Mouse (Mus musculus): ENCODE data around the gene Slc41a2. TPM values are rescaled to one million over a fixed set of nuclear protein-coding genes. Genes with fewer than 3 reads are reported as not detected.

Slc41a2 gene
- polyA plus RNA-seq, 1 experiment from 2014 or later: 11.0 TPM

DNA sequence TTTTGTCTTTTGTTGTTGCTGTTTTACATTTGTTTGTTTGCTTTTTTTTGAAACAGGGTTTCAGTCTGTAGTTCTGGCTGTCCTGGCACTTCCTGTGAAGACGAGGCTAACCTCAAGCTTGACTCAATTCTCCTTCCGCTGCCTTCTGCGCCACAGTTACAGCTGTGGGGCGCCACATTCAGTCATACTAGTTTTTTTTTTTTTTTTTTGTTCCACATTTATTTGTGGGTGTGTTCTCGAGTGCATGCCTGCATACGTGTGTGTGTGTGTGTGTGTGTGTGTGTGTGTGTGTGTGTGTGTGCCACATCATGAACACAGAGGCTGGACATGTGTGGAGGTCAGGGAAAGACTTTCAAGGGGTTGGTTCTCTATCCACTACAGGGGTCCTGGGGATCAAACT lies 7.3 kb downstream of the Slc41a2 start:
- H3K4me3 ChIP-seq (replicated peaks): no peak overlapping the region
- no peaks in the 10 kb centered on the region for H3K4me1 ChIP-seq
- H3K9ac ChIP-seq (replicated peaks): no peak overlapping the region
- H3K4me2 ChIP-seq: no peak overlapping the region
- H3K9me3 ChIP-seq (replicated peaks): no peaks in the 10 kb centered on the region
- H3K36me3 ChIP-seq: no peaks in the 10 kb centered on the region
- peaks cover 7% of the 10 kb centered on the region for H3K27me3 ChIP-seq (replicated peaks)
- WGBS: 84% methylated on average over 6 of the region's 6 CpGs
- ATAC-seq (ENCODE audit: low FRiP score): no peak
- H3K27ac ChIP-seq (replicated peaks): no peak overlapping the region

DNA sequence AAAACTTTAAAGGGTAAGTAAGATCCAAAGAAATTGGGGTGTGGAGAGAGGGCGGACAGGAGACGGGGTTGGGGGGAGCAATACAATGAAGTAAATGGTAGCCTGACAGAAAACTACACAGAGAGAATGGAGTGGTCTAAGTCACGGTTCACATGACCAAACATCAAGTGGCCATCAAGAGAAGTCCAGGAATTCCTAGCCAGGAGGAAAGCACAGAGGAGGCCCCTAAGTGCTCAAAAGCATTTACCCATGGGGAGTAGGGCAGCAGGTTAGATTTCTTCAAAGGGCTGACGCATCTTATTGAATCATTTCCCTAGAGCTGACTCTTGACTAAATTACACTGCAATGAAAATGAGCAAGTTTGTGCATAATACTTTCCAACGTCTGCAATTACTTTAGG lies 8.9 kb downstream of the Slc41a2 start:
- H3K9ac ChIP-seq (replicated peaks): no peak overlapping the region
- H3K36me3 ChIP-seq: no peaks in the 10 kb centered on the region
- WGBS: 74% methylated on average over 5 of the region's 5 CpGs
- H3K4me1 ChIP-seq: no peaks in the 10 kb centered on the region
- no peaks in the 10 kb centered on the region for H3K27me3 ChIP-seq (replicated peaks)
- no peaks in the 10 kb centered on the region for H3K9me3 ChIP-seq (replicated peaks)
- no peak for ATAC-seq (ENCODE audit: low FRiP score)
- no peak overlapping the region for H3K27ac ChIP-seq (replicated peaks)
- no peak overlapping the region for H3K4me3 ChIP-seq (replicated peaks)
- H3K4me2 ChIP-seq: no peak overlapping the region

DNA sequence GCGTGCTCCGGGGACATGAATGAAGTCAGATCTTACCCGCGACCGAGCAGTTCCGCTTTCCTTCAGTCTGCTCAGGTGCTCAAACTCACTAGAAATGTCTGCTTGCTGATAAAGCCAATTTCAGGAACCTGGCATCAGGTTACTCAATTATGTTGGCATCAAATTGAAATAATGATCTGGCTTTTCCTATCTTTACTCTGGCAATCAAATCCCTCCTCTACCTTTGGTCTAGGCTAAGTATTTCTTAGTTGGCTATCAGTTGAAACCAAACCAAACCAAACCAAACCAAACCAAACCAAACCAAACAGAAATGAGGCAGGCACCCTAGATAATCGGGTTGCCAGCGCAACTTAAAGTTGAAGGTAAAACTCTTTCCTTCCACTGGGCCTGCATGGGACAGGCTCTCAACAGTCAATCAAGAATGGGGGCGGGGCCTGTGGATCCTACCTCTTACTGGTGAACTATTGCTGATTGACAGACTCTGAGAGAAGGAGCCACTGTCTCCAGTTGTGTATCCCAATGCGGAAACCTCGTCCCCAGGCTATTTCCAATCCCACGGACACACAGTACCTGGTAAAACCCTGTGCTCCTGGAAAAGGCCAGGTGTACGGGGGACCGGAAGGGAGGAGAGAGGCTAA lies 10.9 kb downstream of the Slc41a2 start:
- no peak overlapping the region for H3K4me3 ChIP-seq (replicated peaks)
- H3K36me3 ChIP-seq: no peaks in the 10 kb centered on the region
- no peak overlapping the region for H3K27ac ChIP-seq (replicated peaks)
- H3K9me3 ChIP-seq (replicated peaks): no peaks in the 10 kb centered on the region
- no peaks in the 10 kb centered on the region for H3K27me3 ChIP-seq (replicated peaks)
- ATAC-seq (ENCODE audit: low FRiP score): no peak
- 93% methylated on average over 14 of the region's 14 CpGs for WGBS
- H3K4me2 ChIP-seq: no peak overlapping the region
- no peaks in the 10 kb centered on the region; the same call in 1 of the 2 replicates for H3K4me1 ChIP-seq
- H3K9ac ChIP-seq (replicated peaks): no peak overlapping the region

DNA sequence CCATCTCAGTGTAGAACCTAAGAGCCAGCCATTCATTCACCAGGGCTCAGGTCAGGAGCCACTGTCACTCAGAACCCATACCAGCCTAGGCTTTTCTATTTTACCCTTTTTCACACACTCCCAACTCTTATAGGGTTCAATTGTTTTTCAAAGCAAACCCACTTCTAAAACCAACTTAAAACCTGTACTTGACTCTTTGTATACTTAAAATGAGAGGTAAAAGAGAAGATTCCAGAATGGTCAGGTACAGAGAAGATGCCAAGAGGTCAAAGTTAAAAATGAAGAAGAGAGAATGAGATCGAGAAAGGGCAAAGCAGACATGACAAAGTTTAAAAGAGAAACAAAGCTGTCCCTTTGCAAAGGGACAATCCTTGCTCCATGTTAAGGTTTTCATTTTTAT lies 11.8 kb downstream of the Slc41a2 start:
- no peaks in the 10 kb centered on the region for H3K9me3 ChIP-seq (replicated peaks)
- H3K4me2 ChIP-seq: no peak overlapping the region
- WGBS: 89% methylated on average over 1 of the region's 1 CpGs
- no peak overlapping the region for H3K27ac ChIP-seq (replicated peaks)
- no peak overlapping the region for H3K4me3 ChIP-seq (replicated peaks)
- H3K9ac ChIP-seq (replicated peaks): no peak overlapping the region
- ATAC-seq (ENCODE audit: low FRiP score): no peak
- H3K36me3 ChIP-seq: no peaks in the 10 kb centered on the region
- H3K4me1 ChIP-seq: no peaks in the 10 kb centered on the region; the same call in 1 of the 2 replicates
- no peaks in the 10 kb centered on the region for H3K27me3 ChIP-seq (replicated peaks)

DNA sequence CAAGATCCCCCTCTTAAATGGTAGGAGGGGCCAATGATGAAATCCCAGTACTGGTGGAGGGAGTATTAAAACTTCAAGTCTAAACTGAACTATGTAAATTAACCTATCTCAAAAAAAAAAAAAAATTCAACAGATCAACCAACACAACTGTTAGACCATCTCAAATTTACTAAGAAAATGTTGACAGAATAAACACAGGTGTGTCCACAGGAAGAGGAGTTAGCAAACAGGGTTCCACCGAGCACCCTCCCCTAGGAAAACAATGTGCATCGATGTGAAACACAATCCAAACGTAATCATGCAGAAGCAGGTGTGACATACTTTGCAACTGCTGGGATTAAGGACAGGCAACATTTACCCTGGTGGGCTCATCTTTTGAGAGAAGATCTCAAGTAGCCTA lies 12.8 kb downstream of the Slc41a2 start:
- Histone ChIP-seq H3K9ac (replicated peaks) (no peak overlapping the region), H3K9me3 (replicated peaks) (no peaks in the 10 kb centered on the region), H3K36me3 (no peaks in the 10 kb centered on the region), H3K4me3 (replicated peaks) (no peak overlapping the region), H3K27ac (replicated peaks) (no peak overlapping the region), H3K4me2 (no peak overlapping the region), H3K4me1 (no peaks in the 10 kb centered on the region; the same call in 1 of the 2 replicates), H3K27me3 (replicated peaks) (no peaks in the 10 kb centered on the region)
- no peak for ATAC-seq (ENCODE audit: low FRiP score)
- 82% methylated on average over 3 of the region's 3 CpGs for WGBS

DNA sequence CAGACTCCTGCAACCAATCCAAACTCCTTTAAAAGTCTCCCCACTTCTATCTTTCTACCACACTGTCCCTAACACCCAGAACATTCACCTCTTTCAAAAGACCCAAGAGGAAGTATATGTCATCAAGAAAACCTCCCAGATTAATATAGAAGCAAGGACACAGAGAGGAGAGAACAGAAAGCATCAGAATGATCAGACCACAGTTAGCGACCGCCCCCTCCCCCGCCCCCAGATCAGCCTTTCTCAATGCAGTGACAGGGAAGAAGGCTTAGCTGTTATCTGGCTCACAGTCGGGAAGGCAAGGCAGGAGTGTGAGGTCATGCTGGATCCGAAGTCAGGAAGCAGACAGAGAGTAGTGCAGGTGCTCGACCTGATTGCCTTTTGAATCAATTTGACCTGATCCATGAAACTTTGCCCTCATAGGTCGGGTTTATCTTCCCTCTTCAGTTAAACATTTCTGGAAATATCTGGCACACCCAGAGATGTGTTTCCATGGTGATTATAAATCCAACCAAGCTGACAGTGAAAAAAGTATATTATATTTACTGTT lies 15.1 kb downstream of the Slc41a2 start:
- Histone ChIP-seq H3K27me3 (replicated peaks) (no peaks in the 10 kb centered on the region), H3K36me3 (no peaks in the 10 kb centered on the region), H3K9me3 (replicated peaks) (no peaks in the 10 kb centered on the region), H3K27ac (replicated peaks) (no peak overlapping the region), H3K4me3 (replicated peaks) (no peak overlapping the region), H3K4me2 (no peak overlapping the region), H3K4me1 (no peaks in the 10 kb centered on the region; the same call in 1 of the 2 replicates), H3K9ac (replicated peaks) (no peak overlapping the region)
- ATAC-seq (ENCODE audit: low FRiP score): no peak
- 59% methylated on average over 7 of the region's 7 CpGs for WGBS

DNA sequence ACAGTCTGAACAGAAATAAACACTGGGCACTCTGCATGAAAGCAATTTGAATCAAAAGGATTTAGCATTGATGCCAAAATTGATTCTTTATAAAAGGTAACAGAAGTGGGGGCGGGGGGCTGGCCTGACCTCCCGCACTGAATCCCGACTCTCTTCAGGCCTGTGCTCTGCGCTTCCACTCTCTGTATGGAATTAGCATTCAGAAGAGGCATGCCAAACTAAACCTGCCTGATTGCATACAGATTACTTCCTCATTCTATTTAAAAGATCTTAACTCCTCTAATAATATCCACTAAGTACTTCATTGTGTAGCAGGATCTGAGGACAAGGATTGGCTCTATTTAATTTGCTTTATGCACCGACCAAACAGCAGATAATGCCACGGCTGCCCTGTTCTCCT lies 16.2 kb downstream of the Slc41a2 start:
- WGBS: 64% methylated on average over 6 of the region's 6 CpGs

DNA sequence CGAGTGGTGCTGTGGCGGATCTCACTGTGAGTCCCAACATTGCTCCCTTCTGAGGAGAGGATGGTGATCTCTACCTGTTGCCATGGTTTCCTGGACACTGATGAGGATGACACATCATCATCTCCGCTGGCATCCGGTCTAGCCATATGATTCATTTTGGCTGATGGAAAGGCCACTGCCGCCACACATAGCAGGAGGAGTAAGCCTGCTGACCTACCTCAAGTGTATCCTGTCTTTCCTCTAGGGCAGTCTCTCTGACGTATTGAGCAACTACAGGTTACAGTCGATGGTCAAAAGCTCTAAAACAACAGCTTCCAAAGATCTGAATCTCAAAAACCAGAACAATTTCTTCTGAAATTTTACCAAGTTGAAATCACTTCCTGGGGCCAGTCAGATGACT lies 16.8 kb downstream of the Slc41a2 start:
- Histone ChIP-seq H3K4me2 (no peak overlapping the region), H3K4me1 (no peaks in the 10 kb centered on the region; the same call in 1 of the 2 replicates), H3K27me3 (replicated peaks) (no peaks in the 10 kb centered on the region), H3K4me3 (replicated peaks) (no peak overlapping the region), H3K9me3 (replicated peaks) (no peaks in the 10 kb centered on the region), H3K9ac (replicated peaks) (no peak overlapping the region), H3K27ac (replicated peaks) (no peak overlapping the region), H3K36me3 (no peaks in the 10 kb centered on the region)
- 93% methylated on average over 7 of the region's 7 CpGs for WGBS
- no peak for ATAC-seq (ENCODE audit: low FRiP score)

More for the DNA sequence above, 16.2 kb downstream of the Slc41a2 start:
- Histone ChIP-seq H3K27me3 (replicated peaks) (no peaks in the 10 kb centered on the region), H3K4me3 (replicated peaks) (no peak overlapping the region), H3K27ac (replicated peaks) (no peak overlapping the region), H3K4me1 (no peaks in the 10 kb centered on the region; the same call in 1 of the 2 replicates), H3K36me3 (no peaks in the 10 kb centered on the region), H3K9me3 (replicated peaks) (no peaks in the 10 kb centered on the region), H3K4me2 (no peak overlapping the region), H3K9ac (replicated peaks) (no peak overlapping the region)
- no peak for ATAC-seq (ENCODE audit: low FRiP score)

DNA sequence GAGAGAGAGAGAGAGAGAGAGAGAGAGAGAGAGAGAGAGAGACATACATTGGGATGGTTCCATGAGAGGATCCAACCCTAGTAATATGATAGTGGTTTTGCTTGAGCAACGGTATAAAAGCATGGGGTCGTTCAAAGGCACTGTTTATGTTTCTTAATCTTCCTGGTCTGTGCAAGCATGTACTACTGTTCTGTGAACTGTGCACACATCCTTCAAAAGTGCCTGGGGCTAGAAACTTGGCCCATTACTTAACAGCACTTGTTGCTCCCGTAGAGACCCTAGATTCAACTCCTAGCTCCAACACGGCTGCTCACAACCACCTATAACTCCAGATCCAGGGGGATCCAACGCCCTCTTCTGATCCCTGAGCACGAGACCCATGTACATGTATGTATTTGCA lies 17.3 kb downstream of the Slc41a2 start:
- Histone ChIP-seq H3K4me3 (replicated peaks) (no peak overlapping the region), H3K27me3 (replicated peaks) (no peaks in the 10 kb centered on the region), H3K4me1 (no peaks in the 10 kb centered on the region; the same call in 1 of the 2 replicates), H3K4me2 (no peak overlapping the region), H3K27ac (replicated peaks) (no peak overlapping the region), H3K9ac (replicated peaks) (no peak overlapping the region), H3K36me3 (no peaks in the 10 kb centered on the region), H3K9me3 (replicated peaks) (no peaks in the 10 kb centered on the region)
- 87% methylated on average over 6 of the region's 6 CpGs for WGBS
- ATAC-seq (ENCODE audit: low FRiP score): no peak

DNA sequence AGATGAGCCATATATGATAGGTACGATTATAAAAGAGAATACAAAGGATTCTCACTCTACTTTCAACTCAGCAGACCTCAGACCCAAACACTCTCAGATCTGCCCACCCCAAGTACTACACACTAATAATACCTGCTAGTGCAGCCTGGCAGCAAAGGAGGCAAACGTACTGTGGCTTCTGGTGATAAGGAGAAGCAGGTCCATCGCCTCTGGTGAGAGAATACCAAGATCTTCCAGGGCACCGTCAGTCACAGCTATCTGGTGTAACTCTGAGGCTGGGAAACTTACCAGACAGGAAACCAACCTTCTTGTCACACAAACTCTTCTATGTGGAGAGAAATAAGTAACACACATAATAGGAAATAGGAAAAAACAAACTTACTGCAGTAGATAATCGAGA lies 24.6 kb downstream of the Slc41a2 start:
- ATAC-seq (ENCODE audit: low FRiP score): no peak
- WGBS: 89% methylated on average over 5 of the region's 5 CpGs
- no peak overlapping the region for H3K27ac ChIP-seq (replicated peaks)
- H3K27me3 ChIP-seq (replicated peaks): no peaks in the 10 kb centered on the region
- H3K36me3 ChIP-seq: peaks cover 7% of the 10 kb centered on the region; the same call in 1 of the 2 replicates
- no peak overlapping the region for H3K4me3 ChIP-seq (replicated peaks)
- H3K9ac ChIP-seq (replicated peaks): no peak overlapping the region
- no peaks in the 10 kb centered on the region for H3K4me1 ChIP-seq
- H3K9me3 ChIP-seq (replicated peaks): no peaks in the 10 kb centered on the region
- no peak overlapping the region for H3K4me2 ChIP-seq

DNA sequence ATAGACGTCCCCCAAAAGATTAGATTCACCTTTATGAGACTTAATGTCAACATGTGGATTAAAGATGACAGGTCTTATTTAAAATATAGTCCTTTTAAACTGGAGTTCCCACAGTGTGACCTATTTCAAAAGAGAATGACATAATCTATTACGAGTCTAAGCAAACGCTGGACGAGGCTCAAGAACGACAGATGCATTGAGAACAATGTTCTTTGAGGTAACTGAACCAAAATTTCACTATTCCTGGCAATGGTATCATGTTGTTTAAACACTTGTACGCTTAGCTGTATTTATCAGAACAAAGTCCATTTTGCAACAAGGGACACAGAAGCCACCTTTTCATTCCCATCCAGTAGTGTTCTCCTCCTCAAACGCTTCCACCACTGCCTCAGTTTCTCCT lies 27.3 kb downstream of the Slc41a2 start:
- 89% methylated on average over 7 of the region's 7 CpGs for WGBS
- no peaks in the 10 kb centered on the region for H3K4me1 ChIP-seq

DNA sequence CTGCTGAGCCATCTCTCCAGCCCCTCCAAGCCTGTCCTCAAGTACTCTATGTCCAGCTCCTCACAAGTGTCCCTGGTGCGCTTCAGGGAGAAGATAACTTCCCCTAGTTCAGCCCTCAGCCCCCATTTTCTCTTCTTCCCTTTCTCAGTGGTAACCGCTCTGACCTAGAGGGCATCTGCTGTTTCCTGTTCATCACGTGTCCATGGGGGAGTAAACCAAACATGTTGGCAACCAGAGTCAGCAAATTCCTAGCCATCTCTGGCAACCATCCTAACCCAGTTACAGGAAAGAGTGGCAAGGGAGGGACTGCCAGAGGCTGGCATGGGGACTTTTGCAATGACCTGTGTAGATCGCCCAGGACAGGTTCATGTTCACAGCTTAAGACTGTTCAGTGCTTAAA lies 36.0 kb downstream of the Slc41a2 start:
- H3K4me2 ChIP-seq: no peak overlapping the region
- H3K27ac ChIP-seq (replicated peaks): no peak overlapping the region
- WGBS: 80% methylated on average over 4 of the region's 4 CpGs
- H3K4me1 ChIP-seq: no peaks in the 10 kb centered on the region
- no peak overlapping the region for H3K4me3 ChIP-seq (replicated peaks)
- no peaks in the 10 kb centered on the region for H3K9me3 ChIP-seq (replicated peaks)
- no peak for ATAC-seq (ENCODE audit: low FRiP score)
- no peak overlapping the region for H3K9ac ChIP-seq (replicated peaks)
- H3K27me3 ChIP-seq (replicated peaks): no peaks in the 10 kb centered on the region
- H3K36me3 ChIP-seq: peaks cover 12% of the 10 kb centered on the region; the same call in 1 of the 2 replicates

More for the DNA sequence above, 27.3 kb downstream of the Slc41a2 start:
- no peak overlapping the region for H3K27ac ChIP-seq (replicated peaks)
- H3K27me3 ChIP-seq (replicated peaks): no peaks in the 10 kb centered on the region
- no peak overlapping the region for H3K9ac ChIP-seq (replicated peaks)
- no peaks in the 10 kb centered on the region for H3K9me3 ChIP-seq (replicated peaks)
- peaks cover 7% of the 10 kb centered on the region; the same call in 1 of the 2 replicates for H3K36me3 ChIP-seq
- ATAC-seq (ENCODE audit: low FRiP score): no peak
- no peak overlapping the region for H3K4me3 ChIP-seq (replicated peaks)
- no peak overlapping the region for H3K4me2 ChIP-seq
